Mouse (Mus musculus): ENCODE data around the gene Wfdc1.

GRCm38 (mm10) chr8:119622555-119622954 lies 43.6 kb upstream of the Wfdc1 start:
- TF ChIP-seq CTCF (IDR thresholded peaks at IDR 0.05; ENCODE audit: control insufficient read depth, insufficient read depth, insufficient replicate concordance, low read depth, low read length) (no peak), POLR2A (IDR thresholded peaks at IDR 0.05; ENCODE audit: control insufficient read depth, low read depth, low read length) (no peak)
